Mouse (Mus musculus) stomach, embryonic 15.5 days (tissue): Measurements from ENCODE around the gene Gm4756. TPM values are rescaled to one million over a fixed set of nuclear protein-coding genes. Genes with fewer than 3 reads are reported as not detected.
"Not testable (repeated sequence)": the region's sequence is repeated elsewhere in the genome, so short reads cannot be mapped to it uniquely, and the experiment has no call there.

ENCODE experiments used
- ATAC-seq: fragments of 200-750 bp; cut with Nextera tagmentation; 2 replicates; pipeline ENCODE4 v1.8.0; 2017; ENCODE audit warnings: low read depth, moderate number of reproducible peaks, moderate TSS enrichment; ENCODE audit not compliant: insufficient read depth, low FRiP score
- H3K27ac ChIP-seq: fragments of 300-500 bp; sonication (generic); 2 replicates; pipeline ENCODE4 v1.5.1; 2015; ENCODE audit warnings: mild to moderate bottlenecking, inconsistent platforms
- H3K27me3 ChIP-seq: fragments of 300-500 bp; sonication (generic); replicated peaks from 2 replicates; pipeline ENCODE4 v1.6.1; 2015; ENCODE audit warnings: inconsistent platforms
- H3K36me3 ChIP-seq: fragments of 300-500 bp; sonication (generic); 2 replicates; pipeline ENCODE4 v1.6.1; 2015; ENCODE audit warnings: inconsistent platforms
- H3K4me1 ChIP-seq: fragments of 300-500 bp; sonication (generic); 2 replicates; pipeline ENCODE4 v1.6.1; 2015; ENCODE audit warnings: inconsistent platforms
- H3K4me2 ChIP-seq: fragments of 300-500 bp; sonication (generic); 2 replicates; pipeline ENCODE4 v1.6.1; 2015; ENCODE audit warnings: mild to moderate bottlenecking, inconsistent platforms
- H3K4me3 ChIP-seq: fragments of 300-500 bp; sonication (generic); replicated peaks from 2 replicates; pipeline ENCODE4 v1.5.1; 2015; ENCODE audit warnings: inconsistent platforms
- H3K9ac ChIP-seq: fragments of 300-500 bp; sonication (generic); 2 replicates; pipeline ENCODE4 v1.6.1; 2015; ENCODE audit warnings: inconsistent platforms
- H3K9me3 ChIP-seq: fragments of 300-500 bp; sonication (generic); 2 replicates; pipeline ENCODE4 v1.6.1; 2016; ENCODE audit warnings: inconsistent platforms
- WGBS: fragments of 180-500 bp; shearing (Covaris S2); methylation state at CpG from one replicate; pipeline ENCODE4 v1.1.7; 2015; 5-methylcytosine and 5-hydroxymethylcytosine counted together
- polyA plus RNA-seq: library from polyadenylated mRNA; unstranded; fragments of >200 nt; fragmentation: Nextera tagmentation; extraction: Ambion mirVana; gene quantifications from 2 replicates; pipeline ENCODE4 v1.2.1, GENCODE M21; 2015

Gene Gm4756
- polyA plus RNA-seq, 1 experiment from 2014 or later, result not detected

DNA sequence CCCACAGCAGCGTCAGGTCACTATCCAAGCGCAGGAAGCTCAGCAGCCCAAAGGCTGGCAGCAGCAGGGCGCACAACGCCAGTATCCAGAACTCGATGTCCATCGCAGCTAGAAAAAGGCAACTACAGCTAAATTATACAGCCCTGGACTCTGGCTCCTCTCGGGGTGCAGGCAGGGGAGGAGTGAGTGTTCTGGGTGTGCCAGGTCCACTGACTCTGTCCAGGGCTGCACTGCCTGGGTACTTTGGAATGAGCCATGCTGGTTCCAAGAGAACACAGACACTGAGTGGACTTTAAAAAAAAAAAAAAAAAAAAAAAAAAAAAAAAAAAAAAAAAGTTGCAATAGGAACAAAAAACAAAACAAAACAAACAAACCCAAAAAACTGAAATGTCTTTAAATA lies 20.7 kb downstream of the Gm4756 start:
- no peak overlapping the region for H3K4me2 ChIP-seq
- no peak for ATAC-seq
- no peaks in the 10 kb centered on the region for H3K4me1 ChIP-seq
- no peak overlapping the region for H3K9ac ChIP-seq
- WGBS, result 87% methylated on average over 7 of the region's 7 CpGs
- no peaks in the 10 kb centered on the region for H3K27me3 ChIP-seq
- H3K4me3 ChIP-seq, result no peak overlapping the region
- H3K36me3 ChIP-seq, result no peaks in the 10 kb centered on the region
- no peak overlapping the region for H3K27ac ChIP-seq
- H3K9me3 ChIP-seq, result no peaks in the 10 kb centered on the region

DNA sequence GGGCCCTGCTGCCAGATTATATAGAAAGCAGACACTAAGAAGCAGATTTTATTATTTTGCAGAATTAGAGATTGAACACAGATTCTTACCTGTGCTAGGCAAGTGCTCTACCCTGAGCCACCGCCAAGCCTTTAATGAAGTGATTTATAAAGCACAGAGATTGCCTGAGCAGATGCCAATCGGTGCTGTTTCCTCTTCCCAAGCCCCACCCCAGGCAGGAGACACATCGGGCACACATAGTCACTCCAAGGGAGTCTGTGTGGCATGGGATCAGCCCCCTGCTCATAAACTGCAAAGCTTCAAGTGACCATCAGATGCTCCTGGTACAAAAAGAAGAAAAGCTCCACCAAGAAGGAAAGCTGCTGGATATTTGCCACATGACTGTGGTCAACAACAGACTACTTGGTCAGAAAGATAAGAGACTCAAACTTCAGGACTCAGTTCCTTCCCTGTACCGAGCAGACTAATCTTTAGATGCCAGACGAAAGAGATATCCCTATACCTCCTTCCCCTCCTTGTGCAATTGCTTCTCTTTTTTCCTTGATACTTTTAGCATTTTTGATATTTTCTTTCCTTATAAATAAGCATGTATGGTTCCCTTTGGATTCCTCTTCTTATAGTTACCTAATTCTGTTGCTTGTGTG lies 26.5 kb downstream of the Gm4756 start:
- Histone ChIP-seq H3K9ac (no peak overlapping the region), H3K36me3 (no peaks in the 10 kb centered on the region), H3K4me3 (no peak overlapping the region), H3K4me1 (no peaks in the 10 kb centered on the region), H3K27me3 (no peaks in the 10 kb centered on the region), H3K9me3 (no peaks in the 10 kb centered on the region), H3K27ac (no peak overlapping the region), H3K4me2 (no peak overlapping the region)
- no peak for ATAC-seq
- 75% methylated on average over 5 of the region's 5 CpGs for WGBS

DNA sequence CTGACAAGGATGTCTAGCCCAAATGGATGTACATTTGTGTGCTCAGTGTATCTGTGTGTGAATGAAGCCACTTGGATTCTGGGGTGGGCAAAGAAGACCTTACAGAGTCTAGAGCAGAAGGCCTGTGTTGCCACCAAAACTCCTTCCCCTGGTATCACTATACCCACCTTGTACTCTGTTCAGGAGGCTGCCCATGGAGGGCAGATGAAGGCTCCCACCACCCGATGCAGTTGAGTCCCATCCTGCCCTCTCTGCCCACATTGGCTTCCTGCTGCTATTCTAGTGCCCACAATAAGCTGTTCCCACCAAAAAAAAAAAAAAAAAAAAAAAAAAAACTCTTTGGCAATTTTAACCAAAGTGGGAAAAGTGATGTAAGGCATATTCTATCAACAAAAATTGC lies 28.0 kb downstream of the Gm4756 start:
- Histone ChIP-seq H3K4me2 (no peak overlapping the region), H3K9ac (no peak overlapping the region), H3K27me3 (no peaks in the 10 kb centered on the region), H3K4me1 (no peaks in the 10 kb centered on the region), H3K36me3 (no peaks in the 10 kb centered on the region), H3K4me3 (no peak overlapping the region), H3K9me3 (no peaks in the 10 kb centered on the region), H3K27ac (no peak overlapping the region)
- WGBS, result 100% methylated on average over 1 of the region's 1 CpGs
- ATAC-seq, result no peak

DNA sequence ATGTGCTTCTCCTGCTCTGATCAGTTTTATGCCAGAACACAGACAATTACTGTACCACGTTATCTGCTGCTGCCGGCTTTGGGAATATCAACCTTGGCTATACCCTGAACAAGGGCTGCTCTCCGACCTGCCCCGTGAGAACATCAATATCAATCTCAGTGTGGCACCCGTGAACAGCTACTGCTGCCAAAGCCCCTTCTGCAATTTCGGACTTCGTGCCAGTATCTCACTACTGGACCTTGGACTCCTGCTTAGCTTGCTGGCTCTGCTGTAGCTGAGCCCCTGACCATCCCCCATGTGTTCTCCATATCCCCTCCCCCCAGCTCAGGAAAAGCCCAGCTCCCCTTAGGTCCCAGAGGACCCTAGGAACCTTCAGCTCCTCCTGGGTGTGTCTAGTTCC lies 28.6 kb downstream of the Gm4756 start:
- Histone ChIP-seq H3K9me3 (no peaks in the 10 kb centered on the region), H3K9ac (no peak overlapping the region), H3K36me3 (no peaks in the 10 kb centered on the region), H3K4me3 (no peak overlapping the region), H3K27me3 (no peaks in the 10 kb centered on the region), H3K4me2 (no peak overlapping the region), H3K27ac (no peak overlapping the region), H3K4me1 (no peaks in the 10 kb centered on the region)
- no peak for ATAC-seq
- 86% methylated on average over 7 of the region's 7 CpGs for WGBS

DNA sequence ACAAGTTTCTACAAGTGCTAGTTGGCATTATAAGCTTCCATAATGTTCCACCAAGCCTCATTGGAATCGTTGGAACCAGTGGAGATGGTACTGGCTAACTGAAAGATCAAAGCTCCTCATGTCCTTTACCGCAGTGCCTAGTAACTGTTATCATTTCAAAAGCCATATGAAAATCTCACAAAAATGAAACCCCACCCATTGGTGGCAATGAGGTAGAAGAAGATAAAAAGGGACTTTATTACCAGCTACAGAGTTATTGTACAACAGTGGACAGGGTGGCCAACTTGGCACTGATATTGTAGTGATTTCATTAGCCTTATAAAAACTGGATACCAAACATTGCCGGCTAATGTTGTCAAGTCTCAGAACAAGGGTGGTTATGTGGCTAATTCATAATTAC lies 37.4 kb downstream of the Gm4756 start:
- H3K9me3 ChIP-seq, result no peaks in the 10 kb centered on the region
- H3K4me2 ChIP-seq, result no peak overlapping the region
- WGBS, result 87% methylated on average over 3 of the region's 3 CpGs
- no peaks in the 10 kb centered on the region for H3K36me3 ChIP-seq
- no peak overlapping the region for H3K27ac ChIP-seq
- H3K9ac ChIP-seq, result no peak overlapping the region
- no peaks in the 10 kb centered on the region for H3K27me3 ChIP-seq
- no peak for ATAC-seq
- H3K4me3 ChIP-seq, result no peak overlapping the region
- no peaks in the 10 kb centered on the region for H3K4me1 ChIP-seq

DNA sequence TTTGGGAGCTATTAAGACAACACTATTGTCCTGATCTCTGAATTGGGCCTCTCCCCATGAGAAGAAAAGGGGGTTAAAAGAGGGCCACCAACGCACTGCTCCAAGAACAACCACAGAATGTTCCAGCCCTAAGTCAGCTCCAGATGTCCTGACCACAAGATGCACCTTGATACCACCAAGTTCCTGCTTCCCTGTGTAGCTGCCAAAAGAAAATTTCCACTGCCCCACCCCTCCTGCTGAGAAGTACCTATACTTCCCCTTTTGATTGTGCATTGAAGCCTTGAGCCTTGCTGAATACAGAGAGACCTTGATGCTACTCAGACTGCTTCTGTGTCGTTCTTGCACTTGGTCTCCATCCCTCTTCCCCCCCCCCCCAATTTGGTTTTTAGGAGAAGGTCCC lies 50.7 kb downstream of the Gm4756 start:
- H3K36me3 ChIP-seq, H3K9ac ChIP-seq, H3K4me3 ChIP-seq, H3K4me2 ChIP-seq, H3K9me3 ChIP-seq, H3K27me3 ChIP-seq, ATAC-seq, H3K27ac ChIP-seq, H3K4me1 ChIP-seq: not testable (repeated sequence)
- 79% methylated on average over 2 of the region's 2 CpGs for WGBS

DNA sequence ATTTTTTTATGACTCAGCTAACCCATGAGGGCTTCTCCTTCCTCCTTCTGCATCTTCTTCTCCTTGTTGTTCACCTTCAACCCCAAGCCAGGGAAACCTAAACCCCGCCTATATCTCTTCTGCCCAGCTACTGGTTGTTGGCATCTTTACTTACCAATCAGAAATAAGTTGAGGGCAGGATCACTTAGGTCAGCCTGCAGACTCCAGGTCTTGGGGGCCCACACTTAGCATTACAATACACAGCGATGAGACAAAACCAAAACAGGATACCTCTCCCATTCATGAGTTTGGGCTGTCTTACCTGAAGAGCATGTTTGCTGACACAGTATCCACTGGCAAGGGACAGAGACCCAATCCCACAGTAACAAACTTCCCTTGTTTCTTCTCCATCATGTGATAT lies 55.5 kb downstream of the Gm4756 start:
- no peak for ATAC-seq
- Histone ChIP-seq H3K4me1 (no peaks in the 10 kb centered on the region), H3K4me2 (no peak overlapping the region), H3K27me3 (no peaks in the 10 kb centered on the region), H3K9me3 (no peaks in the 10 kb centered on the region), H3K27ac (no peak overlapping the region), H3K36me3 (no peaks in the 10 kb centered on the region), H3K4me3 (no peak overlapping the region), H3K9ac (no peak overlapping the region)
- WGBS, result 70% methylated on average over 2 of the region's 2 CpGs

DNA sequence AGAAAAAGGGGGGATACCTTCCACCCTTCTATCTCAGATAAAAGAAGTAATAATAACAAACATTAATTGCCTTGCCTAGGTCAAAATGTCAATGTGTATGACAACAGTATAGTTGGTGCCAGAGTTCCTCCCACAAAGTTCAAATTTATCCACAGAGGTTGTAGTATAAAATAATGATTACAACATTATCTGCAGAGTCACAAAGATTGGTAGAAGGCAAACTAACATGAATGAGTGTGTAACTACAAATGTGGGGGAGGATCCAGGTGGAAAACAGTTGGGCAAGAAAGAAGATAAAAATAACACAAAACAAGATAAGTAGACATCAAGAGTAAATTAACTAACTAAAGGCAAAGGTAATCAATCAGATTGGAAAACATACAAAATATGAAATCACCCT lies 56.5 kb downstream of the Gm4756 start:
- Histone ChIP-seq H3K4me3 (no peak overlapping the region), H3K36me3 (no peaks in the 10 kb centered on the region), H3K27ac (no peak overlapping the region), H3K27me3 (no peaks in the 10 kb centered on the region), H3K4me2 (no peak overlapping the region), H3K9me3 (no peaks in the 10 kb centered on the region), H3K9ac (no peak overlapping the region), H3K4me1 (no peaks in the 10 kb centered on the region)
- no peak for ATAC-seq

DNA sequence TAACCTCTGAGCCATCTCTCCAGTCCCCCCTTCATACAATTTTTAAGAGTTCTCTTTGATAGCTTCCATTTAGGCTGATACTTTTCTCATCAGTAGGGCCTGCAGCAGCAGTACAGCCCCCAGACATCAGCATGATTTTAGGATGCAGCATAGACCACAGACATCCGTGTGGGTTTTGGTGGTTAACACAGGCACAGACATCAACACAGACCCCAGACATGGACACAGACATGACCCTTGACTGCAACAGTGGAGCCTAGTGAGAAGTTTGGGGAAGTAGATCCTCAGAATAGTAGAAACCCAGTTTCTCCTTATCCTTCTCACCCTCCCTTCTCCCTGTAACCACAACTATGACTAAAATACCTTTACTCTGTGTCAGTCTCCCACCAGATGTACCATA lies 64.1 kb downstream of the Gm4756 start:
- no peaks in the 10 kb centered on the region for H3K9me3 ChIP-seq
- H3K27me3 ChIP-seq, result no peaks in the 10 kb centered on the region
- no peak overlapping the region for H3K9ac ChIP-seq
- WGBS, result 91% methylated on average over 1 of the region's 1 CpGs
- no peaks in the 10 kb centered on the region for H3K4me1 ChIP-seq
- no peak overlapping the region for H3K4me3 ChIP-seq
- H3K36me3 ChIP-seq, result no peaks in the 10 kb centered on the region
- no peak overlapping the region for H3K4me2 ChIP-seq
- H3K27ac ChIP-seq, result no peak overlapping the region
- ATAC-seq, result no peak

DNA sequence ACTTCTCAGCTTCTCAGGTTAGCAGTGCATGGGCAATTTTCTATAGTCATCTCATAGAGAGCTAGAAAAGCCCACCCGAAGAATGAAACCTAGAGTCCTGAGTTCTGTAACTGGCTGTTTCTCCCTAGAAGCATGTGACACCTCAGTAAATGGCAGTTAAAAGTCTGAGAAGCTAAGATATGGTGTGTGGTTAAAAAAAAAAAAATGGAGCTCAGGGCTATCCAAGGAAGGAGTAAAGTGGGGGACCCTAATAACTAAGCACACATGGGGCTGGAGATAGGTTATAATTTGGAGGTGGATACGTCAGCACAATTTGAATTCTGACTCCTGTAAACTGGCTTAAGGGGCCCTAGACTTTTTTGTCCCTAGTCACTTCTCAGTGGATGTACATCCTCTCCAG lies 66.4 kb downstream of the Gm4756 start:
- H3K4me3 ChIP-seq, result no peak overlapping the region
- no peak overlapping the region for H3K4me2 ChIP-seq
- no peak overlapping the region for H3K27ac ChIP-seq
- no peaks in the 10 kb centered on the region for H3K27me3 ChIP-seq
- H3K9me3 ChIP-seq, result no peaks in the 10 kb centered on the region
- ATAC-seq, result no peak
- no peaks in the 10 kb centered on the region for H3K4me1 ChIP-seq
- no peaks in the 10 kb centered on the region for H3K36me3 ChIP-seq
- no peak overlapping the region for H3K9ac ChIP-seq
- WGBS, result 93% methylated on average over 2 of the region's 2 CpGs

DNA sequence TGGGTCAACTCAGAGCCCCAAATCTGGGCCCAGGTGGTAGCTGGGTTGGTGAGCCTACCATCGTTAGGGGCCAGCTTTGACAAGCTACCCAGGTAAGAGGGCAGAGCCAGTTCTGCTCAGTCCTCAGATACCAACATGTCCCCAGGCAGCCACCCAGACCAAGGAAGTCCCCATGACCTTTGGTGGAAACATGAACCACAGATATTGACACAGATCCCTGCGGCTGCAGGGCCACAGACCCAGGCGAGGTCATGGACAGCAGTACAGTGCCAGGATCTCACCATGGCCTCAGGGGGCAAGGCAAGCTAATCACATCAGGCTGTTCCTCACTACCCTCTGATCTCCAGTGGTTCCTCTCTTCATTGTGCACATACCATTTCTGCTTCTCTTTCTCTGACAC lies 67.4 kb downstream of the Gm4756 start:
- no peak for ATAC-seq
- Histone ChIP-seq H3K9me3 (no peaks in the 10 kb centered on the region), H3K27ac (no peak overlapping the region), H3K4me2 (no peak overlapping the region), H3K27me3 (no peaks in the 10 kb centered on the region), H3K36me3 (no peaks in the 10 kb centered on the region), H3K4me1 (no peaks in the 10 kb centered on the region), H3K4me3 (no peak overlapping the region), H3K9ac (no peak overlapping the region)
- WGBS, result 91% methylated on average over 3 of the region's 3 CpGs

DNA sequence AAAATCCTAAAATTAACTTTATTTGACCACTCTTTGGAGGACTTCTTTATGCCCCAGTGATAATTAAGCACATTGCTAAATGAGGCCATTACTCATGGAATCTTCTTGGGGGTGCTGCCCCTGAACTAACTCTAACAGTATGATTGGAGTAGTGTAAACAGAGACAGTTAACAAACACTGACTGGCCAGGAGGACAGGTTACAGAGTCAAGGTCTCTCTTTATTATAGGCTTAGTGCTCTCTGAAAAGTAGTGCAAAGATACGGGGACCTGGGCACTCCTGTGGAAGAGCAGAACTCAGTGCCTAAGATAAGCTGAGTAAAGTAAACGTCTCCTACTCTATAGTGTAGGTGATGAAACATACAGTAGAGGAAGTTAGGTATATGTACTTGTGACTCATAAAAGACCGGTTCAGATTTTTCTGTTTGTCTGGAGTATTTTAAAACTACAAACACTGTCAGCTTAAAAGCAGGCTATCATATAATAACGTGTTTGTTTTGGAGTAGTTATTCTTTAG lies 85.1 kb downstream of the Gm4756 start:
- peak; percentile 75 for ATAC-seq
- Histone ChIP-seq H3K9me3 (no peaks in the 10 kb centered on the region), H3K9ac (no peak overlapping the region), H3K4me2 (no peak overlapping the region), H3K4me3 (no peak overlapping the region), H3K27me3 (no peaks in the 10 kb centered on the region), H3K27ac (no peak overlapping the region), H3K36me3 (no peaks in the 10 kb centered on the region), H3K4me1 (no peaks in the 10 kb centered on the region)
- whole genome bisulfite sequencing, result 62% methylated on average over 4 of the region's 4 CpGs

DNA sequence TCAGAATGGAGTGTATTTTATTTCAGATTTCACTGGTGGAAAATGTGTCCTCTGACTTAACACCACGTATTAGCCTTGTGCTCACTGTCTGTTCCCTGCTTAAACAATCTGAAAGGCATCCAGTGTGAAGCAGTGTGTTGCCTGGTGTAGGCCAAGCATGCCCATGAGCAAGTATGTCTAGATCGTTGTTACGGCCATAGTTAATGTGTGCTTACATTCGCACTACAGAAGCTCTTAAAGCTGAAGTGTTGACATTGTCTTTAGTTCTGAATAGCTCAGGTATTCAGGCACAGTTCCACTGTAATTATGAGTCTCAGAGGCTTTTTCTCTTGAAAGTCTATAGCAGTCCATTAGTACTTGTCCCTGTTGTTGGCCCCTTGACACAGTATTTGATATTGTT lies 95.1 kb downstream of the Gm4756 start:
- no peak overlapping the region for H3K9ac ChIP-seq
- H3K27me3 ChIP-seq, result no peaks in the 10 kb centered on the region
- no peak overlapping the region for H3K4me3 ChIP-seq
- no peaks in the 10 kb centered on the region for H3K4me1 ChIP-seq
- WGBS, result 75% methylated on average over 4 of the region's 4 CpGs
- ATAC-seq, result no peak
- no peaks in the 10 kb centered on the region for H3K9me3 ChIP-seq
- H3K4me2 ChIP-seq, result no peak overlapping the region
- no peak overlapping the region for H3K27ac ChIP-seq
- peaks cover 3% of the 10 kb centered on the region; the same call in 1 of the 2 replicates for H3K36me3 ChIP-seq
